Mouse (Mus musculus) E14TG2a.4 (cell line): ENCODE data around the gene Fam32a.
A peak's percentile ranks its signal among the peaks of the same experiment; 100 is the strongest.

ENCODE experiments used
- H3K27me3 ChIP-seq: 2 replicates; pipeline ENCODE4 v1.6.1; 2014; ENCODE audit warnings: low read length, control low read depth; ENCODE audit not compliant: insufficient read depth
- H3K36me3 ChIP-seq: 2 replicates; pipeline ENCODE4 v1.6.1; 2014; ENCODE audit warnings: low read length, control low read depth; ENCODE audit not compliant: insufficient read depth
- H3K4me1 ChIP-seq: replicated peaks from 2 replicates; pipeline ENCODE4 v1.6.1; 2014; ENCODE audit warnings: low read depth, low read length, control low read depth
- H3K4me3 ChIP-seq: replicated peaks from 2 replicates; pipeline ENCODE4 v1.5.1; 2014; ENCODE audit warnings: mild to moderate bottlenecking, low read length
- H3K9me3 ChIP-seq: 2 replicates; pipeline ENCODE4 v1.6.1; 2014; ENCODE audit warnings: low read length, control low read depth
- CTCF ChIP-seq: conservative IDR thresholded peaks from 2 replicates; pipeline ENCODE4 v1.5.1; 2014; ENCODE audit warnings: low read length
- NANOG ChIP-seq: IDR thresholded peaks from 2 replicates; pipeline ENCODE4 v1.6.1; 2014; ENCODE audit warnings: borderline replicate concordance, low read length, mixed read lengths
- POU5F1 ChIP-seq: IDR thresholded peaks from 2 replicates; pipeline ENCODE4 v1.6.1; 2014; ENCODE audit warnings: low read length, borderline replicate concordance

The Fam32a gene

GRCm38 (mm10) chr8:72218781-72219540 is 569 bp upstream of the Fam32a start:
- Histone ChIP-seq H3K36me3 (peaks cover 31% of the 10 kb centered on the region), H3K4me3 (peak overlapping the region; percentile 94), H3K4me1 (peaks cover 26% of the 10 kb centered on the region), H3K27me3 (no peaks in the 10 kb centered on the region), H3K9me3 (no peaks in the 10 kb centered on the region)
- TF ChIP-seq POU5F1 (no peak), CTCF (no peak), NANOG (no peak)

GRCm38 (mm10) chr8:72220758-72221157 is 1.2 kb downstream of the Fam32a start:
- TF ChIP-seq POU5F1 (no peak), CTCF (peak; percentile 28; the same call in 1 of the 2 replicates)
- H3K4me1 ChIP-seq, result peaks cover 29% of the 10 kb centered on the region
- H3K36me3 ChIP-seq, result peaks cover 31% of the 10 kb centered on the region
- peak overlapping the region; percentile 94 for H3K4me3 ChIP-seq
- H3K27me3 ChIP-seq, result no peaks in the 10 kb centered on the region
- H3K9me3 ChIP-seq, result no peaks in the 10 kb centered on the region

GRCm38 (mm10) chr8:72222656-72223055 is 3.1 kb downstream of the Fam32a start:
- Histone ChIP-seq H3K4me1 (peaks cover 29% of the 10 kb centered on the region), H3K36me3 (peaks cover 31% of the 10 kb centered on the region), H3K4me3 (no peak overlapping the region), H3K27me3 (no peaks in the 10 kb centered on the region), H3K9me3 (no peaks in the 10 kb centered on the region)
- TF ChIP-seq CTCF, result no peak
- no peak for TF ChIP-seq NANOG
- no peak for TF ChIP-seq POU5F1

- peak within 1 kb of the TSS; percentile 90 for H3K4me3 ChIP-seq
- TF ChIP-seq NANOG (no peak), CTCF (peak; percentile 71)
- H3K4me1 ChIP-seq, result peaks cover 8% of the 10 kb centered on the region
- H3K27me3 ChIP-seq, result no peaks in the 10 kb centered on the region
- peaks cover 7% of the 10 kb centered on the region for H3K36me3 ChIP-seq
- H3K9me3 ChIP-seq, result no peaks in the 10 kb centered on the region
These were observed 20.2 kb downstream of the Fam32a start, which contains the start of gene Ap1m1 for GRCm38 (mm10) chr8:72239499-72240402. Gene Ap1m1, plus strand, starts transcription at chr8:72240018.

GRCm38 (mm10) chr8:72240403-72240763 is 20.9 kb downstream of the Fam32a start:
- H3K36me3 ChIP-seq, result peaks cover 7% of the 10 kb centered on the region
- no peaks in the 10 kb centered on the region for H3K9me3 ChIP-seq
- H3K4me3 ChIP-seq, result peak overlapping the region; percentile 90
- no peaks in the 10 kb centered on the region for H3K27me3 ChIP-seq
- H3K4me1 ChIP-seq, result peaks cover 8% of the 10 kb centered on the region
- TF ChIP-seq NANOG (no peak), POU5F1 (no peak), CTCF (no peak)

- H3K4me3 ChIP-seq, result peak overlapping the region; percentile 90
- peaks cover 8% of the 10 kb centered on the region for H3K4me1 ChIP-seq
- no peaks in the 10 kb centered on the region for H3K9me3 ChIP-seq
- no peaks in the 10 kb centered on the region for H3K27me3 ChIP-seq
- H3K36me3 ChIP-seq, result peaks cover 7% of the 10 kb centered on the region
- TF ChIP-seq CTCF, result no peak
- TF ChIP-seq NANOG, result no peak
These were observed 21.4 kb downstream of the Fam32a start for GRCm38 (mm10) chr8:72240951-72241350.

GRCm38 (mm10) chr8:72242226-72242625 is 22.7 kb downstream of the Fam32a start:
- Histone ChIP-seq H3K4me3 (no peak overlapping the region), H3K9me3 (no peaks in the 10 kb centered on the region), H3K27me3 (no peaks in the 10 kb centered on the region), H3K36me3 (peaks cover 11% of the 10 kb centered on the region), H3K4me1 (peaks cover 8% of the 10 kb centered on the region)
- TF ChIP-seq CTCF (no peak), NANOG (no peak), POU5F1 (no peak)

GRCm38 (mm10) chr8:72244610-72245009 is 25.1 kb downstream of the Fam32a start:
- peaks cover 8% of the 10 kb centered on the region for H3K4me1 ChIP-seq
- H3K27me3 ChIP-seq, result no peaks in the 10 kb centered on the region
- TF ChIP-seq NANOG (no peak), CTCF (no peak), POU5F1 (no peak)

More at GRCm38 (mm10) chr8:72244610-72245009, 25.1 kb downstream of the Fam32a start:
- H3K4me3 ChIP-seq, result no peak overlapping the region
- H3K9me3 ChIP-seq, result no peaks in the 10 kb centered on the region
- H3K36me3 ChIP-seq, result peaks cover 11% of the 10 kb centered on the region
